In the genomic region with DNA sequence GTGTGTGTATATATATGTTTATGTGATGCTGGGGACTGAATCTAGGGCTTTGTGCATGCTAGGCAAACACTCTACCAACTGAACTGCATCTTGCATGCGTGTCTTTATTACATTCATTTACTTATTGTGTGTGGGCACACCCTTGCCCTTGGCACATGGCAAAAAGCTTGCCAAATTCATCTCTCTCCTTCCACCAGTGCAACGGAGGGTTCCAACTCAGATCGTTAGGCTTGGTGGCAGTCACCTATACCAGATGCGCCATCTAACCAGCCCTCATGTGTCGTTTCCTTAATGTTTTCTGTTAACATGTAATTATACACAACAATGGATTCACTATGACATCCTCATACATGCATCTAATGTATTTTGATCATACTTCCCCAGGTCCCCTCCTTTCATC, we compare ENCODE assay signal across 19 mouse cellular contexts. TPM values are rescaled to one million over a fixed set of nuclear protein-coding genes. Genes with fewer than 3 reads are reported as not detected.
DNase-seq lines count a peak whose midpoint lies in the region; ATAC-seq and TF ChIP-seq lines count a peak whose summit lies in the region.
"Had no signal": no experiment of that assay in that cellular context is flagged by ENCODE, and none has a peak within 500 bp of the region (broad histone marks: within the 10 kb centered on the region; RNA-seq: fewer than 3 reads in every experiment).

No protein-coding gene starts in this region.

- TF ChIP-seq CTCF in kidney, postnatal 0 days (IDR thresholded peaks at IDR 0.05; ENCODE audit: low read depth) = no peak

- no peak for ATAC-seq in kidney, postnatal 0 days (replicated peaks; ENCODE audit: low FRiP score, low read depth)
- no peak for ATAC-seq in kidney, embryonic 15.5 days (replicated peaks; ENCODE audit: low FRiP score)
- ATAC-seq: forebrain, embryonic 16.5 days; hindbrain, embryonic 16.5 days; inflammation-experienced regulatory T-cells, adult 6 months; intestine, postnatal 0 days had no signal

- H3K4me2 ChIP-seq in kidney, postnatal 0 days (ENCODE audit: low read length) = no peak overlapping the region
- H3K4me2 ChIP-seq in kidney, embryonic 15.5 days = no peak overlapping the region
- H3K4me2 ChIP-seq: embryonic facial prominence, embryonic 13.5 days; forebrain, embryonic 12.5 days; heart, embryonic 12.5 days; hindbrain, embryonic 12.5 days had no signal

- H3K4me1 ChIP-seq in heart, embryonic 10.5 days = peaks cover 89% of the 10 kb centered on the region
- H3K4me1 ChIP-seq in kidney, postnatal 0 days (replicated peaks; ENCODE audit: insufficient read depth, low read length) = peaks cover 46% of the 10 kb centered on the region
- H3K4me1 ChIP-seq in kidney, embryonic 15.5 days = peaks cover 88% of the 10 kb centered on the region

- H3K27me3 ChIP-seq in heart, embryonic 10.5 days (ENCODE audit: insufficient read depth, poor library complexity, severe bottlenecking) = peaks cover 31% of the 10 kb centered on the region; the same call in 1 of the 2 replicates
- no peaks in the 10 kb centered on the region for H3K27me3 ChIP-seq in kidney, postnatal 0 days (ENCODE audit: insufficient read depth, low read length)
- H3K27me3 ChIP-seq in kidney, embryonic 15.5 days = peaks cover 20% of the 10 kb centered on the region

- H3K9me3 ChIP-seq in heart, embryonic 10.5 days = no peaks in the 10 kb centered on the region
- H3K9me3 ChIP-seq in kidney, postnatal 0 days (replicated peaks; ENCODE audit: low read length) = no peaks in the 10 kb centered on the region
- H3K9me3 ChIP-seq in kidney, embryonic 15.5 days (replicated peaks) = no peaks in the 10 kb centered on the region
- H3K9me3 ChIP-seq: embryonic facial prominence, embryonic 13.5 days; forebrain, embryonic 12.5 days; heart, embryonic 12.5 days; hindbrain, embryonic 12.5 days had no signal

- 0 out of 2 replicates have a peak, but pooled peaks cover 6% of the 10 kb centered on the region for H3K36me3 ChIP-seq in heart, embryonic 10.5 days
- no peaks in the 10 kb centered on the region for H3K36me3 ChIP-seq in kidney, postnatal 0 days (ENCODE audit: insufficient read depth, low read length)
- H3K36me3 ChIP-seq in kidney, embryonic 15.5 days = no peaks in the 10 kb centered on the region
- H3K36me3 ChIP-seq: embryonic facial prominence, embryonic 13.5 days; forebrain, embryonic 12.5 days; heart, embryonic 12.5 days; hindbrain, embryonic 12.5 days had no signal

- WGBS in heart, embryonic 10.5 days = 87% methylated on average over 5 of the region's 5 CpGs
- WGBS in kidney, postnatal 0 days = 92% methylated on average over 5 of the region's 5 CpGs
- 95% methylated on average over 5 of the region's 5 CpGs for WGBS in kidney, embryonic 15.5 days

- H3K4me3 ChIP-seq in heart, embryonic 10.5 days = no peak overlapping the region
- no peak overlapping the region for H3K4me3 ChIP-seq in kidney, postnatal 0 days (replicated peaks; ENCODE audit: low read depth, low read length)
- no peak overlapping the region for H3K4me3 ChIP-seq in kidney, embryonic 15.5 days (replicated peaks)
- H3K4me3 ChIP-seq: embryonic facial prominence, embryonic 13.5 days; forebrain, embryonic 12.5 days; heart, embryonic 12.5 days; hindbrain, embryonic 12.5 days had no signal

- H3K9ac ChIP-seq in kidney, postnatal 0 days (ENCODE audit: low read depth, low read length) = no peak overlapping the region
- no peak overlapping the region for H3K9ac ChIP-seq in kidney, embryonic 15.5 days
- H3K9ac ChIP-seq: embryonic facial prominence, embryonic 13.5 days; forebrain, embryonic 12.5 days; heart, embryonic 12.5 days; hindbrain, embryonic 12.5 days had no signal

- intact Hi-C loops in heart, postnatal 36 days (cut with DNase I) = no loop called here

- peak overlapping the region; percentile 92; the same call in 1 of the 2 replicates for H3K27ac ChIP-seq in heart, embryonic 10.5 days
- H3K27ac ChIP-seq in kidney, postnatal 0 days = peak overlapping the region; percentile 61; the same call in 1 of the 2 replicates
- no peak overlapping the region for H3K27ac ChIP-seq in kidney, embryonic 15.5 days
- H3K27ac ChIP-seq: embryonic facial prominence, embryonic 13.5 days; forebrain, embryonic 12.5 days; hindbrain, embryonic 12.5 days had no signal

- DNase-seq in cerebellum, adult 11-12 months = peak; percentile 50
- no peak for DNase-seq in cerebellum, adult 8-10 months
- DNase-seq in heart, embryonic 10.5 days (ENCODE audit: low spot score) = no peak
- no peak for DNase-seq in heart, postnatal 36 days
- no peak for DNase-seq in kidney, postnatal 0 days (ENCODE audit: low spot score)
- DNase-seq: adrenal gland, postnatal 10 days; gastrocnemius, postnatal 25 days; heart, postnatal 4 days had no signal

RNA-seq across cellular contexts. Expression of gene Usp2, which starts 15.4 kb away (rescaled TPM):
- 36.1 and 59.0 TPM in 2 replicates for polyA plus RNA-seq in heart, embryonic 10.5 days (2016; fragmentation: Nextera tagmentation; extraction: Ambion mirVana)
- total RNA-seq in heart, postnatal 36 days (2021) = 100 to 1,000 TPM; 137 to 198 TPM
- 62.9 and 72.1 TPM in 2 replicates for polyA plus RNA-seq in kidney, postnatal 0 days (2015; fragmentation: Nextera tagmentation; extraction: Ambion mirVana)
- 31.9 and 36.8 TPM in 2 replicates for polyA plus RNA-seq in kidney, embryonic 15.5 days (2015; fragmentation: Nextera tagmentation; extraction: Ambion mirVana)

RNA-seq across cellular contexts. Expression of gene Mfrp, which starts 19.3 kb away (rescaled TPM):
- 0.21 TPM in 1 of 2 replicates, not detected in the other for polyA plus RNA-seq in heart, embryonic 10.5 days (2016; fragmentation: Nextera tagmentation; extraction: Ambion mirVana)
- total RNA-seq in heart, postnatal 36 days (2021) = not detected
- polyA plus RNA-seq in kidney, postnatal 0 days (2015; fragmentation: Nextera tagmentation; extraction: Ambion mirVana) = 0.11 and 0.16 TPM in 2 replicates
- 0.13 TPM in 1 of 2 replicates, not detected in the other for polyA plus RNA-seq in kidney, embryonic 15.5 days (2015; fragmentation: Nextera tagmentation; extraction: Ambion mirVana)
- total RNA-seq: gastrocnemius, postnatal 25 days; heart, postnatal 4 days; MEL had no signal
- polyA plus RNA-seq: forebrain, embryonic 16.5 days; heart, embryonic 12.5 days; inflammation-experienced regulatory T-cells, adult 6 months had no signal

RNA-seq across cellular contexts. Expression of gene C1qtnf5, which starts 24.8 kb away (rescaled TPM):
- polyA plus RNA-seq in heart, embryonic 10.5 days (2016; fragmentation: Nextera tagmentation; extraction: Ambion mirVana) = 0.50 TPM in 1 of 2 replicates, not detected in the other
- 1 to 10 TPM; 8.4 to 8.9 TPM for total RNA-seq in heart, postnatal 36 days (2021)
- 9.7 and 12.3 TPM in 2 replicates for polyA plus RNA-seq in kidney, postnatal 0 days (2015; fragmentation: Nextera tagmentation; extraction: Ambion mirVana)
- 4.5 and 5.2 TPM in 2 replicates for polyA plus RNA-seq in kidney, embryonic 15.5 days (2015; fragmentation: Nextera tagmentation; extraction: Ambion mirVana)
- total RNA-seq: granulocyte monocyte progenitor cell, adult 5-6 weeks had no signal
- polyA plus RNA-seq: inflammation-experienced regulatory T-cells, adult 6 months had no signal

RNA-seq across cellular contexts. Expression of gene Gm49380, which starts 31.0 kb away (rescaled TPM):
- 0.07 and 0.18 TPM in 2 replicates for polyA plus RNA-seq in heart, embryonic 10.5 days (2016; fragmentation: Nextera tagmentation; extraction: Ambion mirVana)
- total RNA-seq in heart, postnatal 36 days (2021) = under 1 TPM in 1 of 2 experiments, not detected in 1; 0.14 TPM
- not detected in 2 replicates for polyA plus RNA-seq in kidney, postnatal 0 days (2015; fragmentation: Nextera tagmentation; extraction: Ambion mirVana)
- polyA plus RNA-seq in kidney, embryonic 15.5 days (2015; fragmentation: Nextera tagmentation; extraction: Ambion mirVana) = 0.17 and 0.21 TPM in 2 replicates
- total RNA-seq: granulocyte monocyte progenitor cell, adult 5-6 weeks; heart, postnatal 4 days; MEL had no signal
- polyA plus RNA-seq: inflammation-experienced regulatory T-cells, adult 6 months; intestine, postnatal 0 days had no signal

RNA-seq across cellular contexts. Expression of gene Rnf26, which starts 31.1 kb away (rescaled TPM):
- 53.6 and 55.8 TPM in 2 replicates for polyA plus RNA-seq in heart, embryonic 10.5 days (2016; fragmentation: Nextera tagmentation; extraction: Ambion mirVana)
- 1 to 10 TPM; 6.7 to 7.6 TPM for total RNA-seq in heart, postnatal 36 days (2021)
- polyA plus RNA-seq in kidney, postnatal 0 days (2015; fragmentation: Nextera tagmentation; extraction: Ambion mirVana) = 46.6 and 49.7 TPM in 2 replicates
- polyA plus RNA-seq in kidney, embryonic 15.5 days (2015; fragmentation: Nextera tagmentation; extraction: Ambion mirVana) = 70.9 and 78.3 TPM in 2 replicates
